Mouse (Mus musculus): ENCODE measurements around the gene Pum1.

Gene Pum1

GRCm38 (mm10) chr4:130828851-130829673 is 165.9 kb downstream of the Pum1 start:
- no peak for DNase-seq

All from thymus, adult 18-20 months (tissue).